Mouse (Mus musculus) megakaryocyte, embryonic 14.5 days (primary cell): ENCODE measurements around the gene Bin2.

Experiments used
- FLI1 ChIP-seq: IDR thresholded peaks from 2 replicates; pipeline ENCODE4 v1.6.1; 2012; ENCODE audit warnings: low read length, inconsistent platforms, mixed read lengths
- GATA1 ChIP-seq: IDR thresholded peaks from 3 replicates; pipeline ENCODE4 v1.6.1; 2012; ENCODE audit warnings: mixed read lengths, low read length, inconsistent platforms, borderline replicate concordance

DNA sequence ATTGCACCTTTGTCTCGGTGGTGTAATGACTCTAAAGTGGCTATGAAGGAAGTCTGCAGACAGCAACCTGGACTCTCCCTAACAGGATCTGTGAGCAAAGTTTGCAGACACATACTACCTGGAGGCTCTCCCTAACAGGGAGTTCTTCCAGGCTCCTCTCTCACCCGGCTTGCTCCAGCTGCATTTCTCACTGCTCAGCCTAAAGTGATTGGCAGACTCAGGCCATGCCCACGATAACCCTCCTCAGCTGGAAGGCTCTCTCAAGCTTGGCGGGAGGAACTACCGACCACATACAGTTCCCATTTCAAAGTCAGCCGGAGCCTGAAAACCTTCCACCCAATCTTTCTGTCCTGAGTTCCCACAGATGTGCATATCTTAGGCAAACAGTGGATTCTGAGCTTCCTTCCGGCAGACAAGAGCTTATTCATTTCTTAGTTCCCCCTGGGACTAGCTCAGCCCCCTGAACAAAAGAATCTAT is 3.1 kb downstream of the Bin2 start:
- TF ChIP-seq GATA1 (peak; percentile 72; the same call in 2 of the 3 replicates), FLI1 (0 out of 2 replicates have a peak, but pooled peaks have one; percentile 57)
